Mouse (Mus musculus) brain, embryonic 18.5 days (tissue): ENCODE measurements around the gene Sh3pxd2a.

Source experiments
- DNase-seq: peaks from one replicate; pipeline ENCODE4 v3.0.0-alpha.2; 2012; ENCODE audit warnings: low read depth, low spot score

The Sh3pxd2a gene

GRCm38 (mm10) chr19:47457711-47458503, 6.3 kb downstream of the Sh3pxd2a start:
- DNase-seq, result no peak

GRCm38 (mm10) chr19:47456021-47456420, 8.2 kb downstream of the Sh3pxd2a start:
- no peak for DNase-seq

GRCm38 (mm10) chr19:47455001-47455755, 9.0 kb downstream of the Sh3pxd2a start:
- DNase-seq, result no peak

- DNase-seq, result no peak
These were observed 9.8 kb downstream of the Sh3pxd2a start for GRCm38 (mm10) chr19:47454167-47455000.

GRCm38 (mm10) chr19:47453352-47453751, 10.8 kb downstream of the Sh3pxd2a start:
- DNase-seq, result no peak

GRCm38 (mm10) chr19:47452682-47453081, 11.5 kb downstream of the Sh3pxd2a start:
- no peak for DNase-seq

- DNase-seq, result no peak
These were observed 12.0 kb downstream of the Sh3pxd2a start for GRCm38 (mm10) chr19:47452211-47452610.

- no peak for DNase-seq
These were observed 12.6 kb downstream of the Sh3pxd2a start for GRCm38 (mm10) chr19:47451476-47452113.

GRCm38 (mm10) chr19:47450261-47451137, 13.7 kb downstream of the Sh3pxd2a start:
- no peak for DNase-seq

- DNase-seq, result no peak
These were observed 14.5 kb downstream of the Sh3pxd2a start for GRCm38 (mm10) chr19:47449513-47450227.

GRCm38 (mm10) chr19:47448618-47449151, 15.5 kb downstream of the Sh3pxd2a start:
- no peak for DNase-seq

- no peak for DNase-seq
These were observed 17.3 kb downstream of the Sh3pxd2a start for GRCm38 (mm10) chr19:47446841-47447365.

- DNase-seq, result no peak
These were observed 18.1 kb downstream of the Sh3pxd2a start for GRCm38 (mm10) chr19:47446130-47446529.

- DNase-seq, result no peak
These were observed 18.5 kb downstream of the Sh3pxd2a start for GRCm38 (mm10) chr19:47445726-47446125.

GRCm38 (mm10) chr19:47444488-47444887, 19.7 kb downstream of the Sh3pxd2a start:
- no peak for DNase-seq

GRCm38 (mm10) chr19:47442294-47442627, 21.9 kb downstream of the Sh3pxd2a start:
- DNase-seq, result no peak

GRCm38 (mm10) chr19:47441541-47442293, 22.5 kb downstream of the Sh3pxd2a start:
- DNase-seq, result no peak

GRCm38 (mm10) chr19:47440967-47441366, 23.2 kb downstream of the Sh3pxd2a start:
- no peak for DNase-seq

GRCm38 (mm10) chr19:47440435-47440803, 23.8 kb downstream of the Sh3pxd2a start:
- no peak for DNase-seq
